ENCODE assay signal across 20 mouse cellular contexts in genomic region chrX:71528150-71528549, GRCm38 (mm10). TPM values are rescaled to one million over a fixed set of nuclear protein-coding genes. Genes with fewer than 3 reads are reported as not detected.
DNase-seq lines count a peak whose midpoint lies in the region; ATAC-seq and TF ChIP-seq lines count a peak whose summit lies in the region.
"Had no signal": no experiment of that assay in that cellular context is flagged by ENCODE, and none has a peak within 500 bp of the region (broad histone marks: within the 10 kb centered on the region; RNA-seq: fewer than 3 reads in every experiment).

No protein-coding gene starts in this region.

- DNase-seq in hindbrain, embryonic 10.5 days (ENCODE audit: low spot score) = no peak
- no peak for DNase-seq in neural tube, embryonic 10.5 days (ENCODE audit: extremely low spot score, low spot score)
- no peak for DNase-seq in hindbrain, postnatal 0 days (ENCODE audit: low spot score)
- no peak for DNase-seq in embryonic facial prominence, embryonic 10.5 days (ENCODE audit: low spot score)
- DNase-seq: B cell, adult 2 months; cerebellum, adult 18-20 months; gastrocnemius, adult 2 months; lung, postnatal 14 days; thymus, postnatal 4 days had no signal

- H3K9ac ChIP-seq in hindbrain, embryonic 13.5 days = no peak overlapping the region
- no peak overlapping the region for H3K9ac ChIP-seq in neural tube, embryonic 12.5 days
- H3K9ac ChIP-seq in hindbrain, postnatal 0 days (replicated peaks; ENCODE audit: low read length) = no peak overlapping the region
- H3K9ac ChIP-seq in neural tube, embryonic 15.5 days (replicated peaks) = no peak overlapping the region
- H3K9ac ChIP-seq: embryonic facial prominence, embryonic 15.5 days; forebrain, embryonic 15.5 days; heart, embryonic 13.5 days; intestine, embryonic 15.5 days; liver, embryonic 15.5 days; lung, embryonic 14.5 days had no signal

- peak overlapping the region; percentile 67 for H3K27ac ChIP-seq in hindbrain, embryonic 13.5 days
- no peak overlapping the region for H3K27ac ChIP-seq in hindbrain, embryonic 10.5 days
- no peak overlapping the region for H3K27ac ChIP-seq in neural tube, embryonic 12.5 days
- H3K27ac ChIP-seq in hindbrain, postnatal 0 days = no peak overlapping the region
- H3K27ac ChIP-seq in neural tube, embryonic 15.5 days (replicated peaks) = no peak overlapping the region
- H3K27ac ChIP-seq in embryonic facial prominence, embryonic 10.5 days (replicated peaks) = no peak overlapping the region
- H3K27ac ChIP-seq: embryonic facial prominence, embryonic 15.5 days; forebrain, embryonic 15.5 days; gastrocnemius, adult 2 months; heart, embryonic 13.5 days; intestine, embryonic 15.5 days; layer of hippocampus, adult 2 months; left cerebral cortex, adult 2 months; liver, embryonic 15.5 days had no signal

- peak; percentile 55; the same call in 1 of the 2 replicates for ATAC-seq in hindbrain, embryonic 13.5 days (ENCODE audit: low FRiP score)
- peak; percentile 75 for ATAC-seq in neural tube, embryonic 12.5 days (ENCODE audit: low FRiP score, low read depth)
- ATAC-seq in hindbrain, postnatal 0 days = 0 out of 2 replicates have a peak, but pooled peaks have one; percentile 43
- 0 out of 2 replicates have a peak, but pooled peaks have one; percentile 68 for ATAC-seq in neural tube, embryonic 15.5 days (ENCODE audit: low FRiP score)

- no peaks in the 10 kb centered on the region for H3K36me3 ChIP-seq in hindbrain, embryonic 13.5 days
- no peaks in the 10 kb centered on the region for H3K36me3 ChIP-seq in hindbrain, embryonic 10.5 days
- H3K36me3 ChIP-seq in neural tube, embryonic 12.5 days = no peaks in the 10 kb centered on the region
- H3K36me3 ChIP-seq in hindbrain, postnatal 0 days (ENCODE audit: insufficient read depth, low read length) = no peaks in the 10 kb centered on the region
- H3K36me3 ChIP-seq in neural tube, embryonic 15.5 days = no peaks in the 10 kb centered on the region
- H3K36me3 ChIP-seq in embryonic facial prominence, embryonic 10.5 days (replicated peaks) = no peaks in the 10 kb centered on the region
- H3K36me3 ChIP-seq: embryonic facial prominence, embryonic 15.5 days; forebrain, embryonic 15.5 days; heart, embryonic 13.5 days; intestine, embryonic 15.5 days; liver, embryonic 15.5 days had no signal

- H3K27me3 ChIP-seq in hindbrain, embryonic 13.5 days = no peaks in the 10 kb centered on the region
- no peaks in the 10 kb centered on the region for H3K27me3 ChIP-seq in hindbrain, embryonic 10.5 days (ENCODE audit: insufficient read depth, poor library complexity, severe bottlenecking)
- no peaks in the 10 kb centered on the region for H3K27me3 ChIP-seq in neural tube, embryonic 12.5 days (replicated peaks)
- no peaks in the 10 kb centered on the region for H3K27me3 ChIP-seq in hindbrain, postnatal 0 days (ENCODE audit: insufficient read depth, low read length)
- no peaks in the 10 kb centered on the region for H3K27me3 ChIP-seq in neural tube, embryonic 15.5 days (replicated peaks)
- H3K27me3 ChIP-seq in embryonic facial prominence, embryonic 10.5 days (replicated peaks; ENCODE audit: low read depth, poor library complexity, severe bottlenecking) = no peaks in the 10 kb centered on the region; the same call in 1 of the 2 replicates
- H3K27me3 ChIP-seq: embryonic facial prominence, embryonic 15.5 days; forebrain, embryonic 15.5 days; intestine, embryonic 15.5 days; liver, embryonic 15.5 days had no signal

- H3K9me3 ChIP-seq in hindbrain, embryonic 13.5 days = no peaks in the 10 kb centered on the region
- no peaks in the 10 kb centered on the region for H3K9me3 ChIP-seq in hindbrain, embryonic 10.5 days
- no peaks in the 10 kb centered on the region for H3K9me3 ChIP-seq in neural tube, embryonic 12.5 days
- no peaks in the 10 kb centered on the region for H3K9me3 ChIP-seq in hindbrain, postnatal 0 days (ENCODE audit: low read length)
- no peaks in the 10 kb centered on the region for H3K9me3 ChIP-seq in neural tube, embryonic 15.5 days (replicated peaks)
- no peaks in the 10 kb centered on the region for H3K9me3 ChIP-seq in embryonic facial prominence, embryonic 10.5 days
- H3K9me3 ChIP-seq: embryonic facial prominence, embryonic 15.5 days; forebrain, embryonic 15.5 days; heart, embryonic 13.5 days; intestine, embryonic 15.5 days; liver, embryonic 15.5 days had no signal

- no peak overlapping the region for H3K4me2 ChIP-seq in hindbrain, embryonic 13.5 days
- H3K4me2 ChIP-seq in neural tube, embryonic 12.5 days (replicated peaks) = no peak overlapping the region
- H3K4me2 ChIP-seq in hindbrain, postnatal 0 days (ENCODE audit: low read depth, low read length) = no peak overlapping the region
- H3K4me2 ChIP-seq in neural tube, embryonic 15.5 days = no peak overlapping the region
- H3K4me2 ChIP-seq: embryonic facial prominence, embryonic 15.5 days; forebrain, embryonic 15.5 days; heart, embryonic 13.5 days; intestine, embryonic 15.5 days; liver, embryonic 15.5 days; lung, embryonic 14.5 days had no signal

- H3K4me3 ChIP-seq in hindbrain, embryonic 13.5 days = no peak overlapping the region
- H3K4me3 ChIP-seq in hindbrain, embryonic 10.5 days = no peak overlapping the region
- H3K4me3 ChIP-seq in neural tube, embryonic 12.5 days = no peak overlapping the region
- H3K4me3 ChIP-seq in hindbrain, postnatal 0 days (ENCODE audit: low read length) = no peak overlapping the region
- H3K4me3 ChIP-seq in neural tube, embryonic 15.5 days (replicated peaks) = no peak overlapping the region
- no peak overlapping the region for H3K4me3 ChIP-seq in embryonic facial prominence, embryonic 10.5 days
- H3K4me3 ChIP-seq: embryonic facial prominence, embryonic 15.5 days; forebrain, embryonic 15.5 days; gastrocnemius, adult 2 months; heart, embryonic 13.5 days; intestine, embryonic 15.5 days; layer of hippocampus, adult 2 months; left cerebral cortex, adult 2 months; liver, embryonic 15.5 days had no signal

- no peak for TF ChIP-seq CTCF in hindbrain, postnatal 0 days (IDR thresholded peaks at IDR 0.05; ENCODE audit: low read depth)

- peaks cover 11% of the 10 kb centered on the region; the same call in 1 of the 2 replicates for H3K4me1 ChIP-seq in hindbrain, embryonic 13.5 days (replicated peaks)
- H3K4me1 ChIP-seq in hindbrain, embryonic 10.5 days (replicated peaks) = 0 out of 2 replicates have a peak, but pooled peaks cover 7% of the 10 kb centered on the region
- peaks cover 3% of the 10 kb centered on the region; the same call in 1 of the 2 replicates for H3K4me1 ChIP-seq in neural tube, embryonic 12.5 days
- H3K4me1 ChIP-seq in hindbrain, postnatal 0 days (ENCODE audit: insufficient read depth, low read length) = no peaks in the 10 kb centered on the region
- H3K4me1 ChIP-seq in neural tube, embryonic 15.5 days = peaks cover 3% of the 10 kb centered on the region; the same call in 1 of the 2 replicates
- H3K4me1 ChIP-seq in embryonic facial prominence, embryonic 10.5 days = no peaks in the 10 kb centered on the region
- H3K4me1 ChIP-seq: embryonic facial prominence, embryonic 15.5 days; intestine, embryonic 15.5 days had no signal

- 50% methylated on average over 3 of the region's 3 CpGs for WGBS in hindbrain, embryonic 13.5 days
- WGBS in hindbrain, embryonic 10.5 days = 70% methylated on average over 3 of the region's 3 CpGs
- 58% methylated on average over 3 of the region's 3 CpGs for WGBS in neural tube, embryonic 12.5 days
- 53% methylated on average over 3 of the region's 3 CpGs for WGBS in hindbrain, postnatal 0 days
- 40% methylated on average over 3 of the region's 3 CpGs for WGBS in neural tube, embryonic 15.5 days
- 72% methylated on average over 3 of the region's 3 CpGs for WGBS in embryonic facial prominence, embryonic 10.5 days

RNA-seq across cellular contexts. Expression of gene Hmgb3, which starts 27.6 kb away (rescaled TPM):
- polyA plus RNA-seq in hindbrain, embryonic 13.5 days (2015; fragmentation: Nextera tagmentation; extraction: Ambion mirVana) = 588 and 609 TPM in 2 replicates
- 622 and 677 TPM in 2 replicates for polyA plus RNA-seq in hindbrain, embryonic 10.5 days (2016; fragmentation: Nextera tagmentation; extraction: Ambion mirVana)
- 648 and 679 TPM in 2 replicates for polyA plus RNA-seq in neural tube, embryonic 12.5 days (2016; fragmentation: Nextera tagmentation; extraction: Ambion mirVana)
- 63.6 and 83.4 TPM in 2 replicates for total RNA-seq in hindbrain, postnatal 0 days (2014; rRNA removed)
- polyA plus RNA-seq in hindbrain, postnatal 0 days (2015; fragmentation: Nextera tagmentation; extraction: Ambion mirVana) = 411 and 423 TPM in 2 replicates
- 419 and 441 TPM in 2 replicates for polyA plus RNA-seq in neural tube, embryonic 15.5 days (2015; fragmentation: Nextera tagmentation; extraction: Ambion mirVana)
- polyA plus RNA-seq in embryonic facial prominence, embryonic 10.5 days (2016; fragmentation: Nextera tagmentation; extraction: Ambion mirVana) = 686 and 718 TPM in 2 replicates

RNA-seq across cellular contexts. Expression of gene Cd99l2, which starts 35.5 kb away (rescaled TPM):
- polyA plus RNA-seq in hindbrain, embryonic 13.5 days (2015; fragmentation: Nextera tagmentation; extraction: Ambion mirVana) = 64.1 and 67.0 TPM in 2 replicates
- 25.7 and 27.5 TPM in 2 replicates for polyA plus RNA-seq in hindbrain, embryonic 10.5 days (2016; fragmentation: Nextera tagmentation; extraction: Ambion mirVana)
- polyA plus RNA-seq in neural tube, embryonic 12.5 days (2016; fragmentation: Nextera tagmentation; extraction: Ambion mirVana) = 45.9 and 50.2 TPM in 2 replicates
- total RNA-seq in hindbrain, postnatal 0 days (2014; rRNA removed) = 80.1 and 81.3 TPM in 2 replicates
- polyA plus RNA-seq in hindbrain, postnatal 0 days (2015; fragmentation: Nextera tagmentation; extraction: Ambion mirVana) = 63.6 and 70.0 TPM in 2 replicates
- polyA plus RNA-seq in neural tube, embryonic 15.5 days (2015; fragmentation: Nextera tagmentation; extraction: Ambion mirVana) = 91.7 and 98.4 TPM in 2 replicates
- polyA plus RNA-seq in embryonic facial prominence, embryonic 10.5 days (2016; fragmentation: Nextera tagmentation; extraction: Ambion mirVana) = 18.9 and 19.3 TPM in 2 replicates
